Mouse (Mus musculus): Measurements from ENCODE around the gene Ldlr. TPM values are rescaled to one million over a fixed set of nuclear protein-coding genes. Genes with fewer than 3 reads are reported as not detected.
"Not testable (repeated sequence)": the region's sequence is repeated elsewhere in the genome, so short reads cannot be mapped to it uniquely, and the experiment has no call there.

The Ldlr gene
- polyA plus RNA-seq, 1 experiment from 2014 or later = 23.8 TPM

DNA sequence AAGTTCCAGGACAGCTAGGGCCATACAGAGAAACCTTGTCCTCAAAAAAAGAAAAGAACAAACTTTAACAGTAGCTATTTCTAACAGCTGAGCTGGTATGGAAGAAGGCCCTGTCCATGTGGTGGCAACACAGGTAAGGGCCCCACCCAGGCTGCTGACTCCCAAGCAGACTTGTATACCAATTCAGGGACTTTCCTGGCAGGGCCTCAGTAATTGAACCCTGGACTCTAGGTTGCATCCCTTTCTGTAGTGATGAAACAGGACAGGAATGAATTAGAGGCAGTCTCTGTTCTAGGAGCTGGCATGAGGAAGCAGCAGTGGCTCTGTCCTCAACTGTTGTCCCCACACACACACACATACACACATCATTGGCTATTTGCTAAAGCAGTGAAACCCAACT is 29.2 kb upstream of the Ldlr start:
- Histone ChIP-seq H3K36me3 (ENCODE audit: control insufficient read depth, insufficient read depth, low read length) (peaks cover 71% of the 10 kb centered on the region), H3K9ac (replicated peaks; ENCODE audit: low read depth, low read length) (no peak overlapping the region), H3K9me3 (ENCODE audit: control insufficient read depth, low read depth, low read length) (no peaks in the 10 kb centered on the region), H3K4me2 (replicated peaks; ENCODE audit: low read depth, low read length) (no peak overlapping the region), H3K4me3 (ENCODE audit: low read depth, low read length) (no peak overlapping the region), H3K4me1 (ENCODE audit: control insufficient read depth, insufficient read depth, low read length) (no peaks in the 10 kb centered on the region), H3K27ac (ENCODE audit: low read length) (no peak overlapping the region), H3K27me3 (ENCODE audit: control insufficient read depth, insufficient read depth, low read length) (no peaks in the 10 kb centered on the region)
- no peak for ATAC-seq (ENCODE audit: insufficient number of reproducible peaks, insufficient read depth, low FRiP score, low read depth)

- H3K4me2 ChIP-seq (replicated peaks; ENCODE audit: low read depth, low read length) = no peak overlapping the region
- H3K9ac ChIP-seq (replicated peaks; ENCODE audit: low read depth, low read length) = no peak overlapping the region
- WGBS = 93% methylated on average over 5 of the region's 5 CpGs
- no peaks in the 10 kb centered on the region for H3K27me3 ChIP-seq (ENCODE audit: control insufficient read depth, insufficient read depth, low read length)
- H3K4me1 ChIP-seq (ENCODE audit: control insufficient read depth, insufficient read depth, low read length) = no peaks in the 10 kb centered on the region
- peaks cover 70% of the 10 kb centered on the region for H3K36me3 ChIP-seq (ENCODE audit: control insufficient read depth, insufficient read depth, low read length)
- no peak overlapping the region for H3K27ac ChIP-seq (ENCODE audit: low read length)
- no peak overlapping the region for H3K4me3 ChIP-seq (ENCODE audit: low read depth, low read length)
- H3K9me3 ChIP-seq (ENCODE audit: control insufficient read depth, low read depth, low read length) = no peaks in the 10 kb centered on the region
- ATAC-seq (ENCODE audit: insufficient number of reproducible peaks, insufficient read depth, low FRiP score, low read depth) = no peak
Measured at GRCm38 (mm10) chr9:21695229-21695792, 28.0 kb upstream of the Ldlr start.

DNA sequence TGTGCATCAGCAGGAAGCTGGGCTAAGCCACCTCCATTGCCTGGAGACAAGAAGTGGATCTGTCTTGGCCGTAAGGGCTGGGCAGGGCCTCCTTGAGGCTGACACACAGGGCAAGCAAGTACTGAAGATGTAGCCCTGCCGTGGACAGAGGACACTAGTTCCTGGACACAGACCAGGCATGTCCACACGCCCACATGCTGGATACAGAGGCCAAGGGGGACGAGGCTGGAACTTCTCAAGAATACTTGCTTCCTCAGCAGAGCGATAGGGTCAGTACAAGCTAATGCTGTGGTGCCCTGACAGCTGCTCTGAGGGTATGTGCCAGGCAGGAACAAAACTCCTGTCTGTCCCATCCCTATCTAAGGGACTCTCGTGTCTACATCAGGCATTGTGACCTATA is 26.2 kb upstream of the Ldlr start:
- no peak overlapping the region for H3K9ac ChIP-seq (replicated peaks; ENCODE audit: low read depth, low read length)
- no peak overlapping the region for H3K4me3 ChIP-seq (ENCODE audit: low read depth, low read length)
- peaks cover 76% of the 10 kb centered on the region for H3K36me3 ChIP-seq (ENCODE audit: control insufficient read depth, insufficient read depth, low read length)
- no peaks in the 10 kb centered on the region for H3K27me3 ChIP-seq (ENCODE audit: control insufficient read depth, insufficient read depth, low read length)
- no peaks in the 10 kb centered on the region for H3K9me3 ChIP-seq (ENCODE audit: control insufficient read depth, low read depth, low read length)
- ATAC-seq (ENCODE audit: insufficient number of reproducible peaks, insufficient read depth, low FRiP score, low read depth) = no peak
- H3K27ac ChIP-seq (ENCODE audit: low read length) = no peak overlapping the region
- 80% methylated on average over 6 of the region's 6 CpGs for WGBS
- H3K4me2 ChIP-seq (replicated peaks; ENCODE audit: low read depth, low read length) = no peak overlapping the region
- no peaks in the 10 kb centered on the region for H3K4me1 ChIP-seq (ENCODE audit: control insufficient read depth, insufficient read depth, low read length)

DNA sequence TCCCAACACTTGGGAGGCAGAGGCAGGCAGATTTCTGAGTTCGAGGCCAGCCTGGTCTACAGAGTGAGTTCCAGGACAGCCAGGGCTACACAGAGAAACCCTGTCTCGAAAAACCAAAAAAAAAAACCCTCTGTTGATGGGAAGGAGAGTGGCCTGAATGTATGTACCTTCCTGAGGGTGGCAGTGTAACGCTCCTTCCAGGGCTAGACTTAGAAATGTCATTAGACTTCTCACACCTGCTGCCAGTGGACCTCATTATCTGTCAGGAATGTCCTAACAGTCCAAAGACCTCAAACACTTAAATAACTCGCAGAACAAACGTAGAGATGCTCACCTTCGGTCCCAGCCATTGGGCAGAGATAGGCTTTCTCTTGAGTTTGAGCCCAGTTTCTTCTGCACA is 24.0 kb upstream of the Ldlr start:
- not testable (repeated sequence) for H3K4me3 ChIP-seq (ENCODE audit: low read depth, low read length)
- H3K36me3 ChIP-seq (ENCODE audit: control insufficient read depth, insufficient read depth, low read length) = peaks cover 77% of the 10 kb centered on the region
- WGBS = 80% methylated on average over 6 of the region's 6 CpGs

DNA sequence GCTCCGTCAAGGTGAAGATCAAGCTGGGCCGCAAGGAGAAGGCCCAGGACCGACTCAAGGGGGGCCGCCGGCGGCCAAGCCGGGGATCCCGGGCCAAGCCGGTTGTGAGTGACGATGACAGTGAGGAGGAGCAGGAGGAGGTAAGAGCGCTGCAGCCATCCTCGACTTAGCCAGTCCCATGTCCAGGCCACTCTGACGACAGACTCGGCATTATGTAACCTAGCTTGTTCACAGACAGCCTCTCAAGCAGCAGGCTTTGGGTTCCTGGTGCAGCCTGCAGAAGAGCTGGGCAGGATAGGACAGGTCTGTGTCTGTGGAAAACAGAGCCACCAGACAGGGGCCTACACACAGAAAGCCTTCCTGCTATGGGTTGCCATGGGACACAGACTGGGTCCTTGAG is 22.2 kb upstream of the Ldlr start:
- Histone ChIP-seq H3K9ac (replicated peaks; ENCODE audit: low read depth, low read length) (no peak overlapping the region), H3K36me3 (ENCODE audit: control insufficient read depth, insufficient read depth, low read length) (peaks cover 79% of the 10 kb centered on the region), H3K4me1 (ENCODE audit: control insufficient read depth, insufficient read depth, low read length) (no peaks in the 10 kb centered on the region), H3K27ac (ENCODE audit: low read length) (no peak overlapping the region), H3K4me2 (replicated peaks; ENCODE audit: low read depth, low read length) (no peak overlapping the region), H3K27me3 (ENCODE audit: control insufficient read depth, insufficient read depth, low read length) (no peaks in the 10 kb centered on the region), H3K9me3 (ENCODE audit: control insufficient read depth, low read depth, low read length) (no peaks in the 10 kb centered on the region), H3K4me3 (ENCODE audit: low read depth, low read length) (no peak overlapping the region)
- no peak for ATAC-seq (ENCODE audit: insufficient number of reproducible peaks, insufficient read depth, low FRiP score, low read depth)
- 90% methylated on average over 14 of the region's 14 CpGs for WGBS

More for the DNA sequence above, 24.0 kb upstream of the Ldlr start:
- not testable (repeated sequence) for H3K4me1 ChIP-seq (ENCODE audit: control insufficient read depth, insufficient read depth, low read length); H3K9me3 ChIP-seq (ENCODE audit: control insufficient read depth, low read depth, low read length); H3K27ac ChIP-seq (ENCODE audit: low read length); H3K9ac ChIP-seq (replicated peaks; ENCODE audit: low read depth, low read length); H3K27me3 ChIP-seq (ENCODE audit: control insufficient read depth, insufficient read depth, low read length); H3K4me2 ChIP-seq (replicated peaks; ENCODE audit: low read depth, low read length); ATAC-seq (ENCODE audit: insufficient number of reproducible peaks, insufficient read depth, low FRiP score, low read depth)

DNA sequence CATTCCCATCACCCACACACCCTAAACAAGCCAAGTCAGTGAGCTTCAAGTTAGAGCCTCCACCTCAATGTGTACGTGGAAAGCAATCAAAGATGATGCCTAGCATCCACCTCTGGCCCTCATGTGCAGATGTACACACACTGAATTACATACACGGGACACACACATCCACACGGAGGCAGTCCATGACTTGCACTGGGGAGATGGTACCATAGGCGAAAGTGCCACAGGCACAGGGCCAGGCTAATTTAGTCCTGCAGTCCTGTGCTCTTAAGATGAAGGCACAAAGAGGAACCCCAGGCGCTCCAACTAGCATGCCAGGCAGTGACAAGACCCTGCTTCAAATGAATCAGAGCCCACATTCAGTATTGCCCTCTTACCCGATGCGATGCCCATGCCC is 19.8 kb upstream of the Ldlr start:
- Histone ChIP-seq H3K4me3 (ENCODE audit: low read depth, low read length) (no peak overlapping the region), H3K27me3 (ENCODE audit: control insufficient read depth, insufficient read depth, low read length) (no peaks in the 10 kb centered on the region), H3K9ac (replicated peaks; ENCODE audit: low read depth, low read length) (no peak overlapping the region), H3K27ac (ENCODE audit: low read length) (no peak overlapping the region), H3K4me2 (replicated peaks; ENCODE audit: low read depth, low read length) (no peak overlapping the region), H3K36me3 (ENCODE audit: control insufficient read depth, insufficient read depth, low read length) (peaks cover 82% of the 10 kb centered on the region), H3K4me1 (ENCODE audit: control insufficient read depth, insufficient read depth, low read length) (no peaks in the 10 kb centered on the region), H3K9me3 (ENCODE audit: control insufficient read depth, low read depth, low read length) (no peaks in the 10 kb centered on the region)
- ATAC-seq (ENCODE audit: insufficient number of reproducible peaks, insufficient read depth, low FRiP score, low read depth) = no peak
- 95% methylated on average over 7 of the region's 7 CpGs for WGBS

GRCm38 (mm10) chr9:21706085-21706484 is 17.2 kb upstream of the Ldlr start:
- no peak for ATAC-seq (ENCODE audit: insufficient number of reproducible peaks, insufficient read depth, low FRiP score, low read depth)
- Histone ChIP-seq H3K27ac (ENCODE audit: low read length) (no peak overlapping the region), H3K36me3 (ENCODE audit: control insufficient read depth, insufficient read depth, low read length) (peaks cover 57% of the 10 kb centered on the region), H3K9me3 (ENCODE audit: control insufficient read depth, low read depth, low read length) (no peaks in the 10 kb centered on the region), H3K9ac (replicated peaks; ENCODE audit: low read depth, low read length) (no peak overlapping the region), H3K27me3 (ENCODE audit: control insufficient read depth, insufficient read depth, low read length) (no peaks in the 10 kb centered on the region), H3K4me3 (ENCODE audit: low read depth, low read length) (no peak overlapping the region), H3K4me1 (ENCODE audit: control insufficient read depth, insufficient read depth, low read length) (no peaks in the 10 kb centered on the region), H3K4me2 (replicated peaks; ENCODE audit: low read depth, low read length) (no peak overlapping the region)
- 75% methylated on average over 4 of the region's 4 CpGs for WGBS

- Histone ChIP-seq H3K27ac (ENCODE audit: low read length) (no peak overlapping the region), H3K27me3 (ENCODE audit: control insufficient read depth, insufficient read depth, low read length) (no peaks in the 10 kb centered on the region), H3K9ac (replicated peaks; ENCODE audit: low read depth, low read length) (no peak overlapping the region), H3K4me2 (replicated peaks; ENCODE audit: low read depth, low read length) (no peak overlapping the region), H3K36me3 (ENCODE audit: control insufficient read depth, insufficient read depth, low read length) (peaks cover 51% of the 10 kb centered on the region), H3K4me3 (ENCODE audit: low read depth, low read length) (no peak overlapping the region), H3K9me3 (ENCODE audit: control insufficient read depth, low read depth, low read length) (no peaks in the 10 kb centered on the region), H3K4me1 (ENCODE audit: control insufficient read depth, insufficient read depth, low read length) (no peaks in the 10 kb centered on the region)
- no peak for ATAC-seq (ENCODE audit: insufficient number of reproducible peaks, insufficient read depth, low FRiP score, low read depth)
- whole genome bisulfite sequencing = 87% methylated on average over 8 of the region's 8 CpGs
Measured at GRCm38 (mm10) chr9:21706586-21707265, 16.6 kb upstream of the Ldlr start.

- Histone ChIP-seq H3K4me2 (replicated peaks; ENCODE audit: low read depth, low read length) (no peak overlapping the region), H3K27me3 (ENCODE audit: control insufficient read depth, insufficient read depth, low read length) (no peaks in the 10 kb centered on the region), H3K36me3 (ENCODE audit: control insufficient read depth, insufficient read depth, low read length) (peaks cover 26% of the 10 kb centered on the region), H3K27ac (ENCODE audit: low read length) (no peak overlapping the region), H3K9ac (replicated peaks; ENCODE audit: low read depth, low read length) (no peak overlapping the region), H3K9me3 (ENCODE audit: control insufficient read depth, low read depth, low read length) (no peaks in the 10 kb centered on the region), H3K4me1 (ENCODE audit: control insufficient read depth, insufficient read depth, low read length) (no peaks in the 10 kb centered on the region), H3K4me3 (ENCODE audit: low read depth, low read length) (no peak overlapping the region)
- 92% methylated on average over 3 of the region's 3 CpGs for WGBS
- no peak for ATAC-seq (ENCODE audit: insufficient number of reproducible peaks, insufficient read depth, low FRiP score, low read depth)
Measured at GRCm38 (mm10) chr9:21709340-21709739, 13.9 kb upstream of the Ldlr start.
